Mouse (Mus musculus) G1E (cell line): ENCODE data around the gene Map3k6. TPM values are rescaled to one million over a fixed set of nuclear protein-coding genes. Genes with fewer than 3 reads are reported as not detected.

Source experiments
- ATAC-seq: 2 replicates; pipeline ENCODE4 v1.8.0; 2016; ENCODE audit warnings: mild to moderate bottlenecking; ENCODE audit not compliant: insufficient number of reproducible peaks, poor library complexity, low FRiP score, severe bottlenecking; ENCODE audit errors: extremely low read depth
- DNase-seq: peaks from one replicate; pipeline ENCODE4 v3.0.0; 2012; ENCODE audit warnings: low spot score
- H3K27me3 ChIP-seq: 2 replicates; pipeline ENCODE4 v1.6.1; 2012; ENCODE audit warnings: mild to moderate bottlenecking, low read length, inconsistent platforms; ENCODE audit not compliant: insufficient read depth
- H3K36me3 ChIP-seq: replicated peaks from 2 replicates; pipeline ENCODE3; 2012; ENCODE audit warnings: mild to moderate bottlenecking, inconsistent platforms
- H3K4me1 ChIP-seq: 2 replicates; pipeline ENCODE4 v1.6.1; 2012; ENCODE audit warnings: low read depth, low read length, inconsistent platforms, mixed read lengths; ENCODE audit not compliant: insufficient read depth
- H3K4me3 ChIP-seq: 2 replicates; pipeline ENCODE4 v1.5.1; 2012; ENCODE audit warnings: low read depth, mild to moderate bottlenecking, inconsistent platforms, low read length, moderate library complexity, mixed read lengths
- H3K9me3 ChIP-seq: replicated peaks from 2 replicates; pipeline ENCODE4 v1.6.1; 2012; ENCODE audit warnings: inconsistent platforms
- CTCF ChIP-seq: IDR thresholded peaks from 2 replicates; pipeline ENCODE4 v1.5.1; 2012; ENCODE audit warnings: low read depth, low read length, inconsistent platforms, mixed read lengths
- GATA1 ChIP-seq: IDR thresholded peaks from 2 replicates; pipeline ENCODE4 v1.6.1; 2012; ENCODE audit warnings: borderline replicate concordance, low read length, inconsistent platforms, mixed read lengths
- GATA2 ChIP-seq: IDR thresholded peaks from 2 replicates; pipeline ENCODE4 v1.6.1; 2012; ENCODE audit warnings: low read depth, low read length, inconsistent platforms, borderline replicate concordance
- POLR2AphosphoS5 ChIP-seq: IDR thresholded peaks from 2 replicates; pipeline ENCODE4 v1.6.1; 2012; ENCODE audit warnings: low read depth, low read length, inconsistent platforms; ENCODE audit not compliant: insufficient replicate concordance
- TAL1 ChIP-seq: conservative IDR thresholded peaks from 2 replicates; pipeline ENCODE4 v1.6.1; 2012; ENCODE audit warnings: low read depth, low read length, inconsistent platforms, mixed read lengths
- polyA plus RNA-seq: library from polyadenylated mRNA; stranded (reverse); fragments of >175 nt; gene quantifications from 2 replicates; pipeline ENCODE4 v1.2.3, GENCODE M21; 2012
- total RNA-seq, 2 experiments: library from RNA; stranded (forward) in 1 of 2; stranded (reverse) in 1 of 2; fragments of 200-1000 nt in 1 of 2; fragments of >200 nt in 1 of 2; fragmentation: Nextera tagmentation in 1 of 2; gene quantifications; 2 replicates each; pipeline ENCODE4 v1.2.3; 2014 to 2017

The Map3k6 gene
- total and polyA plus RNA-seq, 3 experiments, result 27.6 to 85.3 (median 28.4) TPM

- H3K27me3 ChIP-seq, result peaks cover 5% of the 10 kb centered on the region; the same call in 1 of the 2 replicates
- no peak for ATAC-seq
- no peaks in the 10 kb centered on the region for H3K9me3 ChIP-seq
- TF ChIP-seq GATA1, result no peak
- H3K36me3 ChIP-seq, result peaks cover 72% of the 10 kb centered on the region
- peaks cover 34% of the 10 kb centered on the region for H3K4me1 ChIP-seq
- H3K4me3 ChIP-seq, result no peak overlapping the region
- no peak for DNase-seq
Measured at GRCm38 (mm10) chr4:133255392-133255791, 14.8 kb downstream of the Map3k6 start.

- peaks cover 36% of the 10 kb centered on the region for H3K4me1 ChIP-seq
- H3K36me3 ChIP-seq, result peaks cover 58% of the 10 kb centered on the region
- no peak overlapping the region for H3K4me3 ChIP-seq
- peaks cover 5% of the 10 kb centered on the region; the same call in 1 of the 2 replicates for H3K27me3 ChIP-seq
- no peaks in the 10 kb centered on the region for H3K9me3 ChIP-seq
- ATAC-seq, result no peak
- no peak for TF ChIP-seq CTCF
- no peak for TF ChIP-seq GATA2
- no peak for TF ChIP-seq POLR2AphosphoS5
- no peak for TF ChIP-seq GATA1
- no peak for TF ChIP-seq TAL1
- no peak for DNase-seq
Measured at GRCm38 (mm10) chr4:133256820-133257219, 16.2 kb downstream of the Map3k6 start.

- DNase-seq (no peak), ATAC-seq (no peak)
- peaks cover 5% of the 10 kb centered on the region; the same call in 1 of the 2 replicates for H3K27me3 ChIP-seq
- H3K4me1 ChIP-seq, result peaks cover 40% of the 10 kb centered on the region
- no peak overlapping the region for H3K4me3 ChIP-seq
- no peaks in the 10 kb centered on the region for H3K9me3 ChIP-seq
- TF ChIP-seq GATA1 (no peak), CTCF (no peak), TAL1 (no peak), POLR2AphosphoS5 (no peak), GATA2 (no peak)
- peaks cover 56% of the 10 kb centered on the region for H3K36me3 ChIP-seq
Measured at GRCm38 (mm10) chr4:133257230-133257629, 16.6 kb downstream of the Map3k6 start.

GRCm38 (mm10) chr4:133257798-133258408, 17.3 kb downstream of the Map3k6 start:
- Histone ChIP-seq H3K4me3 (no peak overlapping the region), H3K9me3 (no peaks in the 10 kb centered on the region), H3K36me3 (peaks cover 55% of the 10 kb centered on the region), H3K27me3 (peaks cover 5% of the 10 kb centered on the region; the same call in 1 of the 2 replicates), H3K4me1 (peaks cover 47% of the 10 kb centered on the region)
- ATAC-seq, result no peak
- no peak for DNase-seq
- TF ChIP-seq CTCF (no peak), GATA2 (no peak), TAL1 (no peak), GATA1 (no peak), POLR2AphosphoS5 (no peak)

- peaks cover 57% of the 10 kb centered on the region for H3K4me1 ChIP-seq
- ATAC-seq (no peak), DNase-seq (no peak)
- peaks cover 2% of the 10 kb centered on the region; the same call in 1 of the 2 replicates for H3K27me3 ChIP-seq
- no peaks in the 10 kb centered on the region for H3K9me3 ChIP-seq
- TF ChIP-seq CTCF, result no peak
- TF ChIP-seq POLR2AphosphoS5, result no peak
- no peak for TF ChIP-seq GATA2
- TF ChIP-seq GATA1, result no peak
- no peak for TF ChIP-seq TAL1
- peak overlapping the region; percentile 29; the same call in 1 of the 2 replicates for H3K4me3 ChIP-seq
- peaks cover 56% of the 10 kb centered on the region for H3K36me3 ChIP-seq
Measured at GRCm38 (mm10) chr4:133261641-133262374, 21.2 kb downstream of the Map3k6 start.

GRCm38 (mm10) chr4:133262375-133262765, 21.8 kb downstream of the Map3k6 start:
- H3K4me3 ChIP-seq, result peak overlapping the region; percentile 11; the same call in 1 of the 2 replicates
- H3K9me3 ChIP-seq, result no peaks in the 10 kb centered on the region
- DNase-seq (no peak), ATAC-seq (no peak)
- no peaks in the 10 kb centered on the region; the same call in 1 of the 2 replicates for H3K27me3 ChIP-seq
- H3K36me3 ChIP-seq, result peaks cover 56% of the 10 kb centered on the region
- peaks cover 56% of the 10 kb centered on the region for H3K4me1 ChIP-seq
- TF ChIP-seq GATA1, result no peak
- no peak for TF ChIP-seq POLR2AphosphoS5
- TF ChIP-seq GATA2, result no peak
- TF ChIP-seq CTCF, result no peak
